Mouse (Mus musculus) gastrocnemius, postnatal 36 days (tissue): ENCODE results near the gene Tln2. TPM values are rescaled to one million over a fixed set of nuclear protein-coding genes. Genes with fewer than 3 reads are reported as not detected.

Experiments used
- DNase-seq, 2 experiments: peaks; one replicate each; pipeline ENCODE4 v3.0.0; 2022
- intact Hi-C: fragments of 180-260 bp; cut with DNase I; formaldehyde crosslinking; loops from one replicate; pipeline ENCODE4 v1.15.1; 2025
- total RNA-seq, 2 experiments: library from RNA; stranded (reverse); gene quantifications; 2 replicates each; pipeline ENCODE4 v1.2.3; 2021

Tln2 gene
- total RNA-seq, 2 experiments from 2014 or later, result 88.5 to 96.5 TPM

DNA sequence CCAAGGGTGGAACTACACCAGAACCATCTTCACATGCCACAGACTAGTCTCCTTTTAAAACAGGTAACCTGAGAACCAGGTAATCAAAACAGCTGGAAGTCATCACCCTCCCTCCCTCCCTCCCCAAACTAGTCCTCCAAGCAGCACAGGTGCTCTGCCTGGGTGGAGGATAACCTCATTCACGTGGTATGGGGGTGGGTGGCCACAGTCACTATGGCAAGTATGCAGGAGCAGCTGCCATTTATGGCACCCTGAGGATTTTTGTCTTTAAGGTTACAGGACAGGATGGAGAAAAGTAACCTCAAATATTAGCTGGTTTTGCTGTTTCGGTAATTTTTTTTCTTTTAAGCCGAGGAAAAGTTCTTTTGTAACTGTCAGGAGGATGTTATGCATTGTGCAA lies 322.5 kb downstream of the Tln2 start:
- intact Hi-C loops, result no loop called here
- no peak for DNase-seq

DNA sequence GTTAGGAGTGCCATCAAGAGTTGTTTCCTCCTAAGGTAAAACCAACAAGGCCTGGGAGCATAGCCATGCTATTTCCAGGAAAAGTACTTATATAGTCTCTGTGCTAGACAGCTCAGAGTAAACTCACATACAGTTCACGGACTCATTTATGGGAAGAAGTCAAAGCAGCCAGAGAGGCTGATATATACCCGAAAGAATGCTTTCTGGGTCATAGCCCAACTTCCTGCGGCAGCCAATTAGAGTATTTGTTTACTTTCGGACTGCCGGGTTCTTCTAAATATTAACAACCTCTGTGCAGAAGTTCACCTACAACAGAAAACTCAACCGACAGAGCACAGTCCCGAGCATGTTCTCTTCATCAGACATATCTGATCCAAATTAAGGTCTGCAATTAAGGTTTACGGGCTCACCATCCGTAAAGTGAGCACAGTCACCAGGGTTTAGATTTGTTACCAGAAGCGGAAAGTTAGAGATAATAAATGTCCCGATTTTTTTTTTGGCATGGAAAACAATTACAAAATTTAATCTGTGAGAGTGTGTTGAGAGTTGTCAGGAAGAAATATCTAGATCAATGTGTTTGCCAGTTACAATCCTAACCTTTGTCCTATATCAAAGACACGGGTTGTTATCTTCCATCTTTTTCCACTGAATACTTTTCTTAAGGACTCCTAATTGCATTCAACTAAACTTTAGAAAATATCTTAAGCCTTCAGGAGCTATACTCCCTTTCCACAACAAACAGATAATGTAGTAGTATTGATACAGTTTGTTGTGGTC lies 323.9 kb downstream of the Tln2 start:
- no peak for DNase-seq
- intact Hi-C loops, result no loop called here

DNA sequence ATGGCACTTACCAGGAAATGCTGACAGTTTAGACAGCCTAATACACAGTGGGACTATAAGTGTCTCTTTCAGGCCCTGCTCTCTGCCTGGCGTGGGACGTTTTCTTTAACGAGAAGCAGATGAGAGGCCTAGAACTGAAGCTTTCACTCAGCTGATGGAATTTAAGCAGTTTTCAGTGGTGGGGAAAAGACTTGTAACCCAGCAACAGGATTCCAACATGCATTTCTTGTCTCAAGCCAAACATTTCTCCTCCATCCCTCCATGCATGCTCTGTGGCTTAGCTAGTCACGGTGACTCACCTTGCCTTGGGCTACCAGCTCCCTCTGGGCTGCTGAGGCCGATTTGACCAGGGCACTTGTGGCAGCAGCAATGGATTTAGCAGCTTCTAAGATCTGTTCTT lies 330.5 kb downstream of the Tln2 start:
- no peak for DNase-seq
- intact Hi-C loops, result no loop called here

DNA sequence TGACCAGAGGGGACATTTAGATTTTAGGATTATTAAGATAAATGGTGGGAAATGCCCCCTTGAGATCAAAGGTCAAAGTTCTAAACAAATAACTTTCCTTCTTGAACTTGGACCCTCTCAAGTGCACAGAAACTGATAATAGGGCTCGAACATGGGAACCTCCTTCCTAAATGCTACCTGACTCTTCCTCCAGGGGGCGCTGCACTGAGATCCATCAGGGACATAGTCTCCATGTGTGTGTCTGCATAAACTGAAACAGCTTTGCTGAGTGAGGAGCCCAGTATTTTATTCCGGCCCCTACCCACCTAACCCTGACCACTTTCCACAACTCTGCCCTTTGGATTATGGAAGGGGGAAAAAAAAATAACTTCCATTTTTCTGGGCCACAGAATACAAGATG lies 339.1 kb downstream of the Tln2 start:
- intact Hi-C loops, result loop anchor here (2.0 kb wide), 1 partner anchor 52 kb away; no protein-coding TSS in a partner anchor
- no peak for DNase-seq

DNA sequence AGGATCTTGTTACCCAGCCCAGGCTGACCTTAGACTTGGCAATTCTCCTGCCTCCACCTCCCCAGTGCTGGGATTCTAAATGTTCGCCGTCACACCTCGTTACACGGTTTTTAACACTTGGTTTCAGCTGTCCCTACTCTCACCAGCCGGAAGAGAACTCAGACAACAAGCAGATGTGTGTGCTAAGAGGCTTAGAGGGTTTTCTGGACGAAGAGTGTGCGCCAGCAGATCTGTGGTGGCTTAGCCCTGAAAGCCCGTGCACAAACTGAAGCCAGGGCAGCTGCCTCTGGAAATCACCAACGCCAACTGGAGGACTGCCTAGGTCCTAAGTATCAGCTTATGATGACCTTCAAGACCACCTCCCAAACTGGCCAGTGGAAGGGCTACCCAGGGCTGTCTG lies 341.5 kb downstream of the Tln2 start:
- no peak for DNase-seq
- intact Hi-C loops, result no loop called here

DNA sequence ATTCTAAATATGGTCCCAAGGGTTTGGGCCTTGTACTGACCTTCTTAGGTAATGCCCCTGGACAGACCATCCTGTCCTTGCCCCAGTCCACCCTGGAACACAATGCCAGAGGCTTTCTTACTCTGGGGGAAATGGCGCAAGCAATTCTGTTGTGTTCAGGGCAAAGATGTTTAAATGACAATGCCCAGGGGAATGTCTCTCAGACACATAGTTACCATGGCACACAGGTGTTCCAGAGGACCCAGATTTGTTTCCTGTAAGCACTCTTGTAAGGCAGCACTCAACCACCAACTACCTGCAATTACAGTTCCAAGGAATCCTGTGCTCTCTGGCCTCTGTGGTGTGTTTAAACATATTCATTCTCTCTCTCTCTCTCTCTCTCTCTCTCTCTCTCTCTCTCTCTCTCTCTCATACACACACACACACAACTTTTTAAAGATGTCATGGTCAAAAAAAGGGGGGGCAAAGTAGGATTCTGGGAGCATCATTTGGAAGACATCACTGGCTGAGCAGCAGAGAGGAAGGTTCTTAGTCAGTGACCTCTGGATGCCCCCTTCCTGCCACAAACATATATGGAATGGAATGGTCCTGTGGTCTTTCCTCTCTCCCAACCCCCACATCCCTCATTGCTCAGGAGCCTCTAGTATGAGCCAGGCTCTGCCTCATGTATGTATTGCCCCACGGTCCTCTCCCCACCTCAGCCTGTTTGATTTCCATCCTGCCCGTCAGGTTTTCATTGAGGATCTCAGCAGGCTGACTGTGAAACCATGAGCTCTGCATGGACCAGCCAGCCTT lies 345.1 kb downstream of the Tln2 start:
- intact Hi-C loops, result loop anchor here (5.0 kb wide), 2 partner anchors 167 to 212 kb away; partner anchors contain the start of gene Tpm1
- DNase-seq, result no peak

DNA sequence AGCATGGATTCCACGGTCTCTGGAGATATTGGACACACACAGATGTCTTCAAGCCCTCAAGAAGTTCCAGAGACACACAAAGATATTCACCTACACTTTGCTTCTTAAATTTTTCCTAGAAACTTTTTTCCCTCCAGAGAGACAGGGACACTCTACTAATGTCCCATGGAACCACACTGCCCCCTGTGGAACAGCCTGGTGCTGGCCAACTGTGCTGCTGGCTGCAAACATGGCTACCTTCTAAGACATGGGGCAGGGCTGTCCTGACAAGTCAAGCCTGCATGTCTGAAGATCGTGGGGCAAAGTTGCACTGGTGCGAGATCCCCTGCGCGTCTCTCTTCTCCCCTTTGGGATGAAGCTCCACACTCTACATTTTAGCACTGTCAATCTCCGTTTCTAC lies 346.2 kb downstream of the Tln2 start:
- intact Hi-C loops, result loop anchor here (5.0 kb wide), 2 partner anchors 166 to 211 kb away; partner anchors contain the start of gene Tpm1
- peak; percentile 65 to 77 for DNase-seq

DNA sequence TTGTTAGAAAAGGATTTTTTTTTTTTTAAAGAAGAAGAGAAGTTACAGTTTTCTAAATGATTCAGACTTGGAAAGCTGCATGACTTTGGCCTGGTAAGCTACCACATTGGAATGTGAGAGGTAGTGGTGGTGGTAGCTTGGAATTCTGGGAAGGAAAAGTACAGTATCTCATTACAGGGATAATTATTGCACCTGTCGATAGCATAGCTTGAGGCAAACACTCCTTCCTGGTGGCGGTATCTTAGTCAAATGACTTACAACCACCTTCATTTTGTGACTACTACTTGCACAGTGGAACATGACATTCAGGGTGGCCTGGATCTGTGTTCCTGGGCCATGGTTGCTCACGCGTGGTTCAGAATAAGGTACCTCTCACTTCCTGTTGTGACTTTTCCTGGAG lies 348.3 kb downstream of the Tln2 start:
- intact Hi-C loops, result loop anchor here (5.0 kb wide), 2 partner anchors 164 to 209 kb away; partner anchors contain the start of gene Tpm1
- DNase-seq, result no peak

DNA sequence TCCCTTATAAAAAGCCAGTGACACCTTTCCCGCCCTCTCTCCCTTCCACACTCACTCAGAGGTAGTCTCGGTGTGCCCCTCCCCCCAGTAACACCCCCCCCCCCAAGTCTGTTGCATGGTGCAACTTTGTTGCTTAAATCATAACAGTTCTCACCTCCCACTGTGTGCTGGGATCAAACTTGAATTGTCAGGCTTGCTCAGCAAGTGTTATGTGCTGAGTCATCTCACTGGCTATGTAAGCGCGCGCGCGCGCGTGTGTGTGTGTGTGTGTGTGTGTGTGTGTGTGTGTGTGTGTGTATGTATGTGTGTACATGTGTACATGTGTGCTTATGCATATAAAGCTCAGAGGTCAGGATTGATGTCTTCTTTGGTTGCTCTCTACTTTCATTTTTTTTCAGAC lies 350.1 kb downstream of the Tln2 start:
- intact Hi-C loops, result no loop called here

DNA sequence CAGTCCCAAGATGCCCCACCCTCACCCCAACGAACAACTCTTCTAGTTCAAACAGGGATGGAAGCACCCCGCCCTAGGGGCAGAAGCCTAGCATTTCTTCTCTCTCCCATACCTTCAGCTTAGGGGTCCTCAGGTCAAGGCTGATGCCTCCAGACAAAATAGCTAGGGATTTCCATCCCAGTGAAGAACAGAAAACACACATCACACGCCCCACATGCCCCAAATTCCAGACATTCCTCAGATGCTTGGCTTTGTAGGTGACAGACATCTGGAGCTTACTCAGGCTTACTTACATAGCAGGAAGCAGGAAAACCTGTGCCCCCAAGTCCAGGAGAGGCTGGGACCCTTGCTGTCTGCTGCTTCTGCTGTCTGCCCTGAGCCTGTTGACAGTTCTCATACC lies 351.1 kb downstream of the Tln2 start:
- no peak for DNase-seq
- intact Hi-C loops, result no loop called here

More for the DNA sequence above, 350.1 kb downstream of the Tln2 start:
- DNase-seq, result no peak

DNA sequence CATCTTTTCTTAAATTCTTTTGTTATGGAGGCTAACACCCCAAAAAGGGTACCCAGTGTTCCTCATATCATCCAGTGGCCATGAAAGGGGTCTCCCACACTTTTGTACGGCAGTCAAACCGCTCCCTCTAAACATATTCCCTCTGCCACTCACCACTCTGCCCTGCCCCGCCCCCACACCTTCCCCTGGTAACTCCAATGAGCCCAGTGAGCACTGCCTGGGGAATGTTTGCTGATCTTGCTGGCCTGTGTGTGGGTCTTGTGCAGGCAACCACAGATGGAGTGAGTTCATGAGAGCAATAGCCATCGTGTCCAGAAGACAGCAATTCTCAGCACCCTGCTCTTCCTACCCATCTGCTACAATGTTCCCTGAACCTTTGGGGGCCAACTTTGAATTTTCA lies 354.3 kb downstream of the Tln2 start:
- DNase-seq, result no peak
- intact Hi-C loops, result no loop called here

DNA sequence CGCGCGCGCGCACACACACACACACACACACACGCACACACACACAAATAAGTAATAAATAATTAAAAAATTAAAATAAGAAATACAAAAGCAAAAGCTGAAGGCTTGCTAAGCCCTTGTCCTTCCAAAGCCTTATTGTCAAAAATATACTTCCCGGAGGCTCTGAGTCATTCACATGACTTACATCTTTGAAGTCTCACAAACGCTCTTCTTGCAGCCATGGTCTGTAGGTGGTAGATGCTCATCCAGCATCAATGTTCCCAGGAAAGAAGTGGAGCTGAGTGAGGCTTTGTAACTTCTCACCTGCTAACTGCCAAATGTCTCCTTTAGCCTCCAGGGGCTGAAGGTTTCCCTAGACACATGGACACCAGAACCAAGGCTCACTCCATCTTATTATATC lies 362.9 kb downstream of the Tln2 start:
- intact Hi-C loops, result no loop called here
- DNase-seq, result no peak

DNA sequence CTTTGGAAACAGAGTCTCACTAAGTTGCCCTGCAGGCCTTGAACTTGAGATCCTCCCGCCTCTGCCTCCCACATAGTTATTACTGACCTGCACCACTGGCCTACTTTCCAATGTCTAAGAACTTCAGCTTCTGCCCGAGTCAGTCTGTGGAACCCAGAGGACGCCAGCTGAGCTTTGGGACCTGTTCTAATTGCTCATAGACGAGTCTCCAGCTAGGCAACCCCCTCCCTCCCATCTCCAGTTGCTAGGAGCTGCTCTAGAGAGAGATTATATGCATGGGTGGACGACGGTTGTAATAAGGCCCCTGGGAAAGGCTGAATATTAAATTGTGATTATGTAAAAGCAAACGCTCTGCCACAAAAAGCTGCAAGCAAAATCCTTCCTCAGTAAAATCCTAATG lies 364.2 kb downstream of the Tln2 start:
- DNase-seq, result no peak
- intact Hi-C loops, result no loop called here

DNA sequence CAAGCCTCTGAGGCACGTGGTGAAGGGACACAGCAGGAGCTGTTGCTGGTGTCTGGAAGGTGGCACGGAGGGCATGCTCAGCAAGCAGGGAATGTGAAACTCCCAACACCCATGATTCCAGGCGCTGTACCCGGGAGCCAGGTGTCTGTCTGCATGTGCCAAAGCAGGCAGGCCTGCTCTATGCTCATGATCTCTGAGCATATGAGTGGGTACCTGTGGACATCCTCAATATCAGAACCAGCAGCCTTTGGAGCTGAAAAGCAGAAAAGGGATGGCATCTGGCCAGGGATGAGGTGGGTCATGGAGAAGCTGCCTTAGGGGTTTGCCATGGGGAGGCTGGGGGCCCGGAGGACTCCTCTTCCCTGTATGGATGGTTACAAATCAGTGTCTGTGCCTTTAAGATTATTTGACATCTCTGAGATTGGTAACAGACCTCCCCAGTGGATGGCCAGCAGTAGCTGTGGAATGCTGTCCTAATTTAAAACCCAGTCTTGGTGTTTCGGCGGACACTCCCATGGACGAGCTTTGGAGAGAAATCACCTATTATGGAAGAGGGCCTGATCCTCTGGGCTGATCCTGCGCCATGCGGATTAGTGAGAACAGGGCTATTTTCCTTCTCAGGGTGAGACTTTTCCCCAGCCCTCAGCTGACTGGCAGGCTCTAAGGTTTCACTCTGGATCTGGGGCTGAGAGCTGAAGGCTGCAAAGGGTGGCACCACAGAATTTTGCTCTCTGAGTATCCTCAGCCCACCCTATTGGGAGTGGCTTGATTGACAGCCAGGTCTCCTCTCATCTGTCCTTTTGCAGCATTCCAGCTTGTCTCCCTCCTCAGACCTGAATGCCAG lies 367.8 kb downstream of the Tln2 start:
- intact Hi-C loops, result loop anchor here (5.0 kb wide), 1 partner anchor 139 kb away; no protein-coding TSS in a partner anchor
- DNase-seq, result peak; percentile 30 to 56

DNA sequence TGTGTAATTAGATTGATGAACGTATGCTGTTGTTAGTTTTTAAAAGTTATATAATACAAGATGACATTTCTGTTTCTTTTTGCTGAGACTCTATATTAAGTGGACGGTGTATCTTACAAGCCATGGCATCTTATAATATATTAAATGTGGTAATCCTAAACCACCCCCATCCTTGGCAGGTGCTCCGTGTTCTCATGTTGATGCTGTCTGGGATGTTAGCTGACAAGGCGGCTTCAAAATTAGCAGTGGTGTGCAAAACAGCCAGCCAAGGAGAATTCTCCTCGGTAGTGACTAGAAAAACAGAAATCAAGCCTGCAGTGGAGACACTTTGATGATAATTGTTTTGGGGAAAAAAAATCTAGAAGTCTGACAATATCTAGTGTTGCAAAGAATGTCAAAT lies 371.8 kb downstream of the Tln2 start:
- peak in 1 of 2 experiments; percentile 24 for DNase-seq

DNA sequence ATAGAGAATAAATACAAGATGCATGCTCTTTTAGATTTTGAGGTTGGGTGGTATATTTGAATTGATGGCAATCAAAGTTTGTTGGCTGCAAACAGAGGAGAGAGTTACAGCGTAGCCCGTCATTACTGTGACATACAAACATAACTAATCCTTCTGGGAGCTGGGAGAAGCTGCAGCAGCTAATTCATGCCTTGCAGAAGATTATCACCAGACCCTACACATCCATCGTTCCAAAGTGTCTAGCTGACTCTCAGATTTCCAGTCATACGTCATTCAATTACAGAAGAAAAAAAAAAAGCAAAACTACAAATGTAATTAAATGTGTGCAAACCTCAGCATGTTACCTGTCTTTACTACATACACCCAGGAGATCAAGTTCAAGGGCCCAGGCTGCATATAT lies 372.3 kb downstream of the Tln2 start:
- DNase-seq, result no peak
- intact Hi-C loops, result no loop called here

More for the DNA sequence above, 371.8 kb downstream of the Tln2 start:
- intact Hi-C loops, result no loop called here

DNA sequence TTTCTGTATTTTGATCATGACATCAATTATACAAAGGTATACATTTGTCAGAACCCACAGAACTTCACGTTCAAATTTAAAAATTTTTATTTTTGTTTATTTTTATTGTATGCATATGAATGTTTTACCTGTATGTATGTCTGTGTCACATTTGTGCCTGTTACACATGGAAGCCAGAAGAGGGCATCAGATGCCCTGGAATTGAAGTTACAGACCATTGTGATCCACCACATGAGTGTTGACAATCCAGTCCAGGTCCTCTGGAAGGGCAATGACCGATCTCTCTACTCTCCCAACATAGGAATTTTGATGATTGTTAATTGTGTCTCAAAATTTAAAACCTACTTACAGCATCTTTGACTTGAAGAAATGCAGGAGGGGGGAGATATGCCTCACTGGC lies 374.9 kb downstream of the Tln2 start:
- no peak for DNase-seq

DNA sequence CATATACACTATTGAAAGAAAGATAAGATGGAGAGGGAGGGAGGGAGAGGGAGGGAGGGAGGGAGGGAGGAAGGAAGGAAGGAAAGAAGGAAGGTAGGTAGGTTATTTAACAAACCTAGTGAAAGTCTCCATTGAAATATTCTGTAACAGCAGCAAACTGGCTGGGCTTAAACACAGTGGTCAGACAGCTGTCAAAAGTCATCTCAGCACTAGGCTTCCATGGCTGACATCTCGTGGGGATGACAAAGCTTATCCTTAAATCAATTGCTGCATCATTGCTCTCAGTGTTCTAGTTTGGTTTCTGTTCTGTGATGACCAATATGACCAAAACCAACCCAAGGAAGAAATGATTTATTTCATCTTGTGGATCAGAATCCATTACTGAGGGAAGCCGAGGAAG lies 376.0 kb downstream of the Tln2 start:
- no peak for DNase-seq
- intact Hi-C loops, result no loop called here

More for the DNA sequence above, 374.9 kb downstream of the Tln2 start:
- intact Hi-C loops, result no loop called here

DNA sequence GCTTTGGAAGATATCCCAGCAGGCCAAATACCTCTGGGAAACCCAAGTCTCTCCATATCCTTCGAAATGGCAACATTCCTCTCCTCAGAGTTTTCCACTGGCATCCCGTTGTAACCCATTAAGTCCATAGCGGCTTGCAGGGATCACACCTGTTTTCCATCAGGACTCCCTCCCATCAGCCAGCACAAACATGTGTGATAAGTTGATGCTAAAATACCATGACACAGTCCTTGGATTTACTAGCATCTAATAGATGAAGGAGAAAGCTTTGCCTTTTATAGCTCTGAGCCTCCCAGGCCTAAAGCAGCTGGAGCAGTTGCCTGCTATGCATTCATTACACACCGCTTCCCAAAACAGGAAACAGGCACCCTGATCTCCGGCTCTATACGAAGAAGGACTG lies 377.5 kb downstream of the Tln2 start:
- intact Hi-C loops, result no loop called here
- DNase-seq, result no peak

DNA sequence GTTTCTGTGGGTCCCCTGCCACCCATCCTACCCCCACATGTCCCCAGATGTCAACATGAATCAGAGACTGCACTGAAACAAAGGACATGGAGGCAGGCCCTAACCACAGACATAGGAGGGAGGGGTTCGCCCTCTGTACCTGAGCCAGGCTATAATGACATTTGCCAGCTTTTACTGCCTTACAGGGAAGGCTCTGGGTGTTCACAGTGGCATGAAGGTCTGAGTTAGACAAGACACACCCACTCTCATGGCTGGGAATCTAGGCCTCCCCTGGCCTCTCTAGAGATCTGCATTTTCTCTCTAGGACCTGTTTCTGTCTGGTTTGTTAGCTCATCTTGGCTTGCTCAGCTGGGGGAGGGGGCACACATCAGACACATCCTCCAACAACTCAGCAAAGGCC lies 380.8 kb downstream of the Tln2 start:
- no peak for DNase-seq
- intact Hi-C loops, result no loop called here

DNA sequence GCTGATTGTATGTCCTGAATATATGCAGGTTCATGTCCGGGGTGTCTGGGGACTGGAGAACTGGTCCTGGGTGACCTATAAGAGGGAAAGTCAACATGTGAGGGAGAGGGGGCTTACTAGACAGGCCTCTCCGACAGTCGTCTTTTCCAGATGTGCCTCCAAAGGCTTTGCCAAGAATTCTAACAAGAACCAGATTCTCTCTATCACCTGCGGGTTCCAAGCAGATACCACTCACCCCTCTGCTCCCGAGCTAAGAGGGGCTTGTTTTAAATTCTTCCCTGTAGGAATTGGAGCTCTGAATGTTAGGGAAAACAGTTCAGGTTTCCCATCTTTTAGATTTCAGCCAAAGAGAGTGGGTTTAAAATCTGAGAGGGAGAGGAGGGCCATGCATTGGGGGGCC lies 381.3 kb downstream of the Tln2 start:
- intact Hi-C loops, result no loop called here
- no peak for DNase-seq
